Mouse (Mus musculus) cerebellum, adult 2 months (tissue): Measurements from ENCODE around the gene Mok.

ENCODE experiments used
- CTCF ChIP-seq: fragments of 200-500 bp; IDR thresholded peaks from 2 replicates; pipeline ENCODE4 v1.5.1; 2011; ENCODE audit warnings: low read depth, mild to moderate bottlenecking, control low read depth, low read length, moderate library complexity, borderline replicate concordance; ENCODE audit not compliant: insufficient read depth
- POLR2A ChIP-seq: fragments of 200-500 bp; IDR thresholded peaks from 2 replicates; pipeline ENCODE4 v1.6.1; 2011; ENCODE audit warnings: low read length, control low read depth, borderline replicate concordance; ENCODE audit not compliant: insufficient read depth

DNA sequence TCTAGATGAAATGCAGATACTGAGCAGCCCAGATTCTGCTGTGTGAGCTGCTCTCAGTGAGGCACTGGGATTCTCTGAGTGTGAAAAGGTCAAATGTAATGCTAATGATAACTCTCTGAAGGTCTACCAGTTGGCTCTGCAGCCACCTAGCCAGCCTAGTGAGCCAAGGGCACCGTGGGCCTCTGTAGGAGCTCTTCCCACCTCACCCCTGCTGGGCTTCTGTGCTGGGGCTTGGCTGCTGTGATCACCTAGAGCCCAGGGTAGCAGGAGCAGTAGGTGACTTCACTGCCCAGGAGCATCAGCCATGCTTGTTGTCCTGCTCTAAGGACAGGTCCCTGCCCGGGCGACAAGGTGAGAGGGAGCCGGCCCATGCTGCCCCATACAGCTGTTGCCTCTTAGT is 41.5 kb downstream of the Mok start:
- TF ChIP-seq CTCF (no peak), POLR2A (no peak)
